Mouse (Mus musculus) neural tube, embryonic 10.5 days (tissue): ENCODE results near the gene Dapp1.
A peak's percentile ranks its signal among the peaks of the same experiment; 100 is the strongest.

Source experiments
- DNase-seq: peaks from one replicate; pipeline ENCODE4 v3.0.0-alpha.2; 2017; ENCODE audit warnings: low spot score; ENCODE audit errors: extremely low spot score

Dapp1 gene

GRCm38 (mm10) chr3:137981382-137981750 is at the start of gene Dapp1:
Dapp1 (minus strand) TSS chr3:137981545.
- peak; percentile 42 for DNase-seq

GRCm38 (mm10) chr3:138030563-138030962 is 49.2 kb upstream of the Dapp1 start:
- DNase-seq = no peak

- DNase-seq = no peak
Observed at GRCm38 (mm10) chr3:138029351-138029750, 48.0 kb upstream of the Dapp1 start.

- no peak for DNase-seq
Observed at GRCm38 (mm10) chr3:138027575-138028362, 46.4 kb upstream of the Dapp1 start.

GRCm38 (mm10) chr3:138026286-138026685 is 44.9 kb upstream of the Dapp1 start:
- no peak for DNase-seq

- no peak for DNase-seq
Observed at GRCm38 (mm10) chr3:138022651-138023050, 41.3 kb upstream of the Dapp1 start.

- DNase-seq = no peak
Observed at GRCm38 (mm10) chr3:138022003-138022402, 40.7 kb upstream of the Dapp1 start.

GRCm38 (mm10) chr3:138016810-138017209 is 35.5 kb upstream of the Dapp1 start:
- DNase-seq = no peak

- no peak for DNase-seq
Observed at GRCm38 (mm10) chr3:138014725-138015124, 33.4 kb upstream of the Dapp1 start.

GRCm38 (mm10) chr3:138012351-138012750 is 31.0 kb upstream of the Dapp1 start:
- no peak for DNase-seq

GRCm38 (mm10) chr3:138008152-138008551 is 26.8 kb upstream of the Dapp1 start:
- no peak for DNase-seq

GRCm38 (mm10) chr3:138006896-138007295 is 25.6 kb upstream of the Dapp1 start:
- no peak for DNase-seq

- DNase-seq = no peak
Observed at GRCm38 (mm10) chr3:138003264-138003663, 21.9 kb upstream of the Dapp1 start.

GRCm38 (mm10) chr3:138002545-138002944 is 21.2 kb upstream of the Dapp1 start:
- DNase-seq = no peak

GRCm38 (mm10) chr3:138001865-138002264 is 20.5 kb upstream of the Dapp1 start:
- no peak for DNase-seq

GRCm38 (mm10) chr3:138000724-138001069 is 19.4 kb upstream of the Dapp1 start:
- DNase-seq = no peak

- DNase-seq = no peak
Observed at GRCm38 (mm10) chr3:138000062-138000723, 18.8 kb upstream of the Dapp1 start.

- no peak for DNase-seq
Observed at GRCm38 (mm10) chr3:137999224-137999790, 18.0 kb upstream of the Dapp1 start.

GRCm38 (mm10) chr3:137998491-137999223 is 17.3 kb upstream of the Dapp1 start:
- no peak for DNase-seq

- DNase-seq = no peak
Observed at GRCm38 (mm10) chr3:137995486-137995885, 14.1 kb upstream of the Dapp1 start.

GRCm38 (mm10) chr3:137994196-137994595 is 12.9 kb upstream of the Dapp1 start:
- DNase-seq = no peak

GRCm38 (mm10) chr3:137992366-137992765 is 11.0 kb upstream of the Dapp1 start:
- DNase-seq = no peak
